Mouse (Mus musculus): ENCODE data around the gene Slc2a12. TPM values are rescaled to one million over a fixed set of nuclear protein-coding genes. Genes with fewer than 3 reads are reported as not detected.

The Slc2a12 gene
- polyA plus RNA-seq, 1 experiment: 3.8 TPM

DNA sequence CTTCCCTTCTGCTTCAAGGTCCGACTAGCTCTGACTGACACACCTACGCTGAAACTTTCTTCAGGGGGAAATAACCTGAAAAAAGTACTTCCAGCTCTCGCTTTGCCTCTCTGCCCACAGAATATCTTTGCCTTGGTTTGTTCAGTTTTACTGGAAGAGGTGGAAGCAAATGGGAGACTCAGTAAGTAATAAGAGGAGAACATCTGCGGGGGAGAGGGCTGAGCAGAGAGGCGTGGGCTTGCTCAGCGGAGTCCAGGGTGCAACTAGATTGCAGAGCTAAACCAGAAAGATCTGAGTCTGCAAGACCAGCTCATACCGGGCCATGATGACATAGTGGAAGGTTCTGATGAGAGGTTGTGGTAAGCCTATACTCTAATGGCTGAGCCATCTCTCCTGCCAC, 13.3 kb upstream of the Slc2a12 start:
- no peak for DNase-seq (ENCODE audit: low read depth)
- TF ChIP-seq CTCF (IDR thresholded peaks at IDR 0.05; ENCODE audit: borderline replicate concordance, extremely low read depth, insufficient read depth, insufficient read length): no peak

DNA sequence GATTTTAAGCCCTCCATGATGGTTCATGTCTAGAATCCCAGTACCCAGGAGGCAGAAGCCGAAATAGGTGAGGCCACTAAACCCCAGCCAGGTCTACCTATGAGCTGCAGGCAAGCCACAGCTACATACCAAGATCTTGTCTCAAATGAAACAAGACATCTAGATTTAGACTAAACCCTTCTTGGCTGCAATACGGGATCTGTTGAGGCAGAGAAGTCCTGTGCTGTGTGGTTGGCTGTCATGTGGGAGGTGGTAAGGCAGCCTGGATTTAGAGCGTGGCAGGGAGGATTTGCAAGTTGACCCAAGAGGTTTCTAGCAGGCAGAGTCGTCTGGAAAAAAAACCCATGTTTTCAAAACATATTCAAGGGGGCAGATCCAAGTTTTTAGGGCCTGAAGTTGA, 12.9 kb upstream of the Slc2a12 start:
- DNase-seq (ENCODE audit: low read depth): no peak
- no peak for TF ChIP-seq CTCF (IDR thresholded peaks at IDR 0.05; ENCODE audit: borderline replicate concordance, extremely low read depth, insufficient read depth, insufficient read length)
- TF ChIP-seq POLR2A (IDR thresholded peaks at IDR 0.05; ENCODE audit: borderline replicate concordance, extremely low read depth, insufficient read depth, insufficient read length, poor library complexity, severe bottlenecking): no peak

DNA sequence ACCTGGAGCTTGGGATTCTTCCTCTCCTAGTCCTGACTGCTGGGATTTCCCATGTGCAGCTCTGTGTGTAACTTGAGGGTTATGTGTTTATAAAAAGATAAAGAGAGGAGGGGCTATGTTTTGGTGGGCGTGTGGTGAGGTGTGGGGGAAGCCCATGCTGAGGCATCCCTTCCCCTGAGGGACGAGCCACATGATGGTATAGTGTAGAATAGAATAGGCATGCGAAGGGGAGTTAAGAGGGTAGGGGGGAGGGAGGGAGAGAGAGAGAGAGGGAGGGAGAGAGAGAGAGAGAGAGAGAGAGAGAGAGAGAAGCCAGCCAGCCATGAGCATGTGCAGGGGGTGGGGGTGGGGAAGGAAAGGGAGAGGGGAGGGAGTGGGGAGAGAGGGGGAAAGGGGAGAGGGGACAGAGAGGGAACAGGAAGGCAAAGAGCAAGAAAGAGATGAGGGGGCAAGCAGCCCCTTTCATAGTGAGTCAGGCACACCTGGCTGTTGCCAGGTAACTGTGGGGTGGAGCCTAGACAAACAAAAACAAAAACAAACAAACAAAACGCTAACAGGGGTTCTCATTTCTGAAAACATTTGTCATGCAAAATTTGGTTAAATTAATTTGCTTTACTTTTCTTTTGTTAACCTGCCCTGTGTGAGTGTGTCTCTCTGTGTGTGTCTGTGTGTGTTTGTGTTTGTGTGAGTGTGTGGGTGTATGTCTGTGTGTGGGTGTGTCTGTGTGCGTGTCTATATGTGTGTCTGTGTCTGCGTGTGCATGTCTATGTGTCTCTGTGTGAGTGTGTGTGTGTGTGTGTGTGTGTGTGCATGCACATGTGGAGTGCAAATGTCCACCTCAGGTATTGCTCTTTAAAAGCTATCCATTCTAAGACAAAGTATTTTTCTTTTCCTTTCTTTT, 11.2 kb upstream of the Slc2a12 start:
- DNase-seq (ENCODE audit: low read depth): no peak
- TF ChIP-seq POLR2A (IDR thresholded peaks at IDR 0.05; ENCODE audit: borderline replicate concordance, extremely low read depth, insufficient read depth, insufficient read length, poor library complexity, severe bottlenecking) (no peak), CTCF (IDR thresholded peaks at IDR 0.05; ENCODE audit: borderline replicate concordance, extremely low read depth, insufficient read depth, insufficient read length) (no peak)

DNA sequence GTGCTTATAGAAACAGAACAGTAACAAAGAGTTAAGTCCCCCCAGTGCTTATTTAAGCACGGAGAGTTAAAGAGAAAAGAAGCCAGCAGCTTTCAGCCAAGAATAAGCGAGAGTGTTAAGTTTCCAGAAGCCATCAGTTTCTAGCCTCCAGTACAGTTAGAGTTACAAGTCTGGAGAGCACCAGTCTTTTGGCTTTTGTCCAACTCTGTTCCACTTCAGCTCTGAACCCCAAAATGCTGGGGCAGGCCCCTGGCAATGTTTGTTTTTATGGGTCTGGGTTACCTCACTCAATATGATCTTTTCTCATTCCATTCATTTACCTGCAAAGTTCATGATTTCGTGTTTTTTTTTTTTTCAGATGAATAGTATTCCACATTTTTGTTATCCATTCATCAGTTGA, 7.6 kb upstream of the Slc2a12 start:
- TF ChIP-seq POLR2A (IDR thresholded peaks at IDR 0.05; ENCODE audit: borderline replicate concordance, extremely low read depth, insufficient read depth, insufficient read length, poor library complexity, severe bottlenecking): no peak
- no peak for TF ChIP-seq CTCF (IDR thresholded peaks at IDR 0.05; ENCODE audit: borderline replicate concordance, extremely low read depth, insufficient read depth, insufficient read length)
- no peak for DNase-seq (ENCODE audit: low read depth)

DNA sequence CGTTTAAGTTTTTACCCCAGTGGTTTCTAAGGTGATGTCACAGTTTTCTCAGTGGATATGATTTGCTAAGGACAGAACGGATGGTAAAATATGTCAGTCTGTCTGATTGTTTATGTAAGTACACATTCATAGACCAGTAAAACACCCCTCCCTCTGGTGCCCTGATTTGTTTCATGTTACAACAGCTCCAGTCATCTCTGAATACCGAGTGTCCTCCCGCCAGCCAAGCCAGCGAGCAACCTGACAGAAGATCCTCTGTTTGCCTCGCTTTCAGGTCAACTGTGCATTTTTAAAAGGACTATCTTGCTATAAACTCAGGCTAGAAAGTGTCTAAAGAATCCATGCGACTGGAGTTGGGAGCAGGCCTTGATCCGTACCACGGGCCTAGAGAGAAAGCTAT, 640 bp upstream of the Slc2a12 start:
- DNase-seq (ENCODE audit: low read depth): peak; percentile 21
- TF ChIP-seq POLR2A (IDR thresholded peaks at IDR 0.05; ENCODE audit: borderline replicate concordance, extremely low read depth, insufficient read depth, insufficient read length, poor library complexity, severe bottlenecking) (no peak), CTCF (IDR thresholded peaks at IDR 0.05; ENCODE audit: borderline replicate concordance, extremely low read depth, insufficient read depth, insufficient read length) (no peak)

DNA sequence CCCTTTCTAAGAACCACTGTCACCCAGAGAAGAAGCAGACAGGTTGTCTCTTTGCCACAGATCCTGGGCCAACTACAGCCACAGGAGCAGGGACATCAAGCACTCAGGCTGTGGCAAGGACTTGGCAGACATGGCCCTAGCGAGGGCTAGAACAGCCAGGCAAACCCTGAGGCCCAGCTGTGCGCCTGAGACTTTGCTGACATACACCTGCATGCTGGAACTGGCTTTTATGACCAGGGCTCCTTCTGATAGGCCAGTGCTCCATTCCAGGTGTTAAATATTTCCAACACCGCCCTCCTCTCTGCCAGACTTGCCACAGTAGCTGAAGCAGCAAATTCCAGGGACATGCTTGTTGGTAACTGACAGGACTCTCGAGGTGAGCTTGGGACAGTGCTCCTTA, 3.9 kb downstream of the Slc2a12 start:
- no peak for DNase-seq (ENCODE audit: low read depth)
- TF ChIP-seq POLR2A (IDR thresholded peaks at IDR 0.05; ENCODE audit: borderline replicate concordance, extremely low read depth, insufficient read depth, insufficient read length, poor library complexity, severe bottlenecking): no peak
- no peak for TF ChIP-seq CTCF (IDR thresholded peaks at IDR 0.05; ENCODE audit: borderline replicate concordance, extremely low read depth, insufficient read depth, insufficient read length)

DNA sequence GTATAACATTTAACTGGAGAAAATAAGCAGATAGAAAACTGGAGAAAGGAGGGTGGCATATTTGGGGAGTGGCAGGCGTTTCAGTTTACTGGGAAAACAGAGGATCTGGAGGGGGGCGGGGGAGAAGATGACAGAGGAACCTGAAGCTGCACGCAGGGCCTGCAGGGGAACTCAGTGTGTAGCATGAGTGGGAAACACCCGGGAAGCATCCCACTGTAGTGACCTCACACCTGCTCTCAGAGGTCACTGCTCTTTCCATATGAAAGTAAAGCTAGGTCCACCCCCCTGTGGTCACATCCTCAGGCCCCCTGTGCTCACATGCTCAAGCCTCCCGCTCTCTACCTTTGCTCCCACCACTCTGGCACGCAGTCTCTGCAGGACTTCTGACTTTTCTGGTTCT, 9.0 kb downstream of the Slc2a12 start:
- TF ChIP-seq CTCF (IDR thresholded peaks at IDR 0.05; ENCODE audit: borderline replicate concordance, extremely low read depth, insufficient read depth, insufficient read length) (no peak), POLR2A (IDR thresholded peaks at IDR 0.05; ENCODE audit: borderline replicate concordance, extremely low read depth, insufficient read depth, insufficient read length, poor library complexity, severe bottlenecking) (no peak)
- no peak for DNase-seq (ENCODE audit: low read depth)

DNA sequence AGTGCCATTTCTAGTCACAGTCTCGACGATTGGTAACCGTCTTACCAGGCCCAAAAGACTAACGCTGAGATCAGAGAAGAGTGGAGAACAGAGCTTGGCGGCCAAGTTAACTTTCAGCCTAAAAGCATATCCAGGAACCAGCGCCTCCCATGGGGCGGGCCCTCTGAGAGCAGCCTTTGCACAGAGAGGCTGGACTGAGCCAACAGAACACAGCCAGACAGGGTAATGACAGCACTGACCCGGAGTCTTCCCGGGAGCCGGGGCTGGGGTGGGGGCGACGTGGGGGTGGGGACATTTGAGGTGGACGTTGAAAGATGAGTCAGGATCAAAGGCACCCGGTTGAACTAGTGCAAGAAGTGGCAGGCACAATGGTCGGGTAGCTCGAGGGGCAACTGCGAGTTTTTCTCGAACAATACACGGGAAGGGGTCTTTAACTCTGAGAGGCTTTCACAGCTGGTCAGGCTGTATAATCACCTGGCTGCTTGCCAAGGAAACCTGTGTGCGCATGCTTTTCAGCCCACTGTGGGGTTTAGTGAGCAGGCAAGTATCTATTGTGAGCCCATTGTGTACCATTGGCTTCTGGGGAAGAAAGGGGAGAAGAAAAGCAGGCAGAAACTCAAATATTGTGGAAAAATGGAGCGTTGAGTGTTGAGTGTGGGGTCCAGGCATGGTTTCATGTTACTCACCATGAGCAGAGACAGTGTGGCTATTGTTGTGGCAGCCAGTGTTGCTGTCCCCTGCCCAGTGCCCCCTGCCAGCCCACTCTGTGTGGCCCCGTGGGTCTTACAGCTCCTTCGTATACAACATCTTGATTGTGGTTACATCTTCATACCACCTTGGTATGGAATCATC, 13.9 kb downstream of the Slc2a12 start:
- DNase-seq (ENCODE audit: low read depth): peak; percentile 96
- no peak for TF ChIP-seq POLR2A (IDR thresholded peaks at IDR 0.05; ENCODE audit: borderline replicate concordance, extremely low read depth, insufficient read depth, insufficient read length, poor library complexity, severe bottlenecking)
- no peak for TF ChIP-seq CTCF (IDR thresholded peaks at IDR 0.05; ENCODE audit: borderline replicate concordance, extremely low read depth, insufficient read depth, insufficient read length)

DNA sequence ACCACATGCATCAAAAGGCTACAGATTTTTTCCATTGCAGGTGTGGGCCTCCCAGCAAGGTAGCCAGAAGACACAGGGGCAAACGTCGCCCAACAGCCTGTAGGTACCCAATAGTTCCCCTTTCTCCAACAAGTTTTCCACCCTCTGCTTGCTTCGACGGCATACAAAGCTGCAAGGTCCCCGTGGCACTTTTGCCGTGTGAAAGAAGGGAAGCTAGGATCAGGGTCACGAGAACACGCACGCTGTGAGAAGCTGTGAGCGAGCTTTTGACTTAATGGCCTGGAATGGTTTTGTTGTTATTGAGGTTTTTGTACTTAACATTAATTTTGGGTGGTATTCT, 14.5 kb downstream of the Slc2a12 start:
- no peak for TF ChIP-seq CTCF (IDR thresholded peaks at IDR 0.05; ENCODE audit: borderline replicate concordance, extremely low read depth, insufficient read depth, insufficient read length)
- TF ChIP-seq POLR2A (IDR thresholded peaks at IDR 0.05; ENCODE audit: borderline replicate concordance, extremely low read depth, insufficient read depth, insufficient read length, poor library complexity, severe bottlenecking): no peak
- DNase-seq (ENCODE audit: low read depth): no peak

DNA sequence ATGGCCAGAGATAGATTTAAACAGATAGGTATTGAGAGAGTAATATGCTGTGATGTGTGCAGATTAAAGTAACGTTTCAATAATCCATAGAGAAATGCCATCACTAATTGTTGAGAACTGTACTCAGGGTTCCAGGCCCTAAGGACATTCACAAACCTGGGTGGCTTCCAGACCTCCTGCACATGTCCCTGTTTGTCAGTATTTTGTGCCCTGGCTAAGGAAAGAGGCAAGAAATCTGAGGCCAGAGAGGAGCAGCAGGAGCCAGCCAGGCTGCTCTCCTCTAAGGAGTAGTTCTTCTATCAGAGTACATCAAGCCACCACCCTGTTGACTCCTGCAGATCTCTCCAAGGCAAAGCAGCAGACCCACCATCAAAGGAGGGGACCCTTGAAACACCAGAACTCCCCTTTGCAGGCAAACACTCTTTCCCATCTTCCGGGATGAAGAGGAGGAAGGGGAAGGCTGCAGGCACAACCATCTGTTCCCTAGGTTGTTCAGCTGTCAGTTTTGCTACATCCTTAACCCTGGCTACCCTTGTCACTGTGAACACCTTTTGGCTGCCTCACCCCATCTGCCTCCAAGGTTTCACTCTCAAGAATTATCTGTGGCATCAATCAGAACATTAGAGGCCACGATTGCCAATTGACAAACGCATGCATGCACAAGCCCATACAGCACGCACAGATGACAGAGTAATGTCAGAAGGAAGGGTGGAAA, 15.6 kb downstream of the Slc2a12 start:
- no peak for DNase-seq (ENCODE audit: low read depth)
- TF ChIP-seq CTCF (IDR thresholded peaks at IDR 0.05; ENCODE audit: borderline replicate concordance, extremely low read depth, insufficient read depth, insufficient read length): no peak
- TF ChIP-seq POLR2A (IDR thresholded peaks at IDR 0.05; ENCODE audit: borderline replicate concordance, extremely low read depth, insufficient read depth, insufficient read length, poor library complexity, severe bottlenecking): no peak

DNA sequence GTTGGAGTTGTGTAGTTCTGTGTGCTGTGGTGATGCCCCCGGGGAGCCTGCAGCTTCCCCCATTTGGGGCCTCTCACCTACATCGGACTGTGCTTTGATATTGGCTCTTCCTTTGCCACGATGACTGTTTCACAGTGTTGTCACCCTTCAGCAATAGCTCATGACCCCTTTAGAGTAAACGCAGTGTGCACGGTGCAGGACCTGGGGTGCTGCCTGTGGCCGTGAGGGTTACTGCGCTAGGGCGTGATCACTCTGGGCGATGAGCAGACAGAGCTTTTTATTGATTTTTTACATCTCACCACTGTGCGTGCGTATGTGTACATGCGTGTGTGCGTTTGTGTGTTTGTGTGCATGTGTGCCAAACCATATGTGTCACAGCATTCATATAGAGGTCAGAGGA, 23.7 kb downstream of the Slc2a12 start:
- no peak for TF ChIP-seq CTCF (IDR thresholded peaks at IDR 0.05; ENCODE audit: borderline replicate concordance, extremely low read depth, insufficient read depth, insufficient read length)
- TF ChIP-seq POLR2A (IDR thresholded peaks at IDR 0.05; ENCODE audit: borderline replicate concordance, extremely low read depth, insufficient read depth, insufficient read length, poor library complexity, severe bottlenecking): no peak
- no peak for DNase-seq (ENCODE audit: low read depth)

Measured in brain, embryonic 14.5 days (tissue).